Mouse (Mus musculus) ES-E14 (cell line): ENCODE results near the gene Sdha. TPM values are rescaled to one million over a fixed set of nuclear protein-coding genes. Genes with fewer than 3 reads are reported as not detected.

Experiments used
- DNase-seq: peaks from one replicate; pipeline ENCODE4 v3.0.0-alpha.2; 2013; ENCODE audit warnings: low read depth, low spot score
- H3K27ac ChIP-seq: 2 replicates; pipeline ENCODE4 v1.5.1; 2012; ENCODE audit warnings: low read depth, mild to moderate bottlenecking, low read length, moderate library complexity, mixed read lengths; ENCODE audit not compliant: poor library complexity, insufficient read depth, severe bottlenecking
- H3K36me3 ChIP-seq: 2 replicates; pipeline ENCODE4 v1.6.1; 2012; ENCODE audit warnings: mild to moderate bottlenecking, low read length, moderate library complexity, mixed read lengths; ENCODE audit not compliant: control insufficient read depth, poor library complexity, insufficient read depth, severe bottlenecking
- H3K4me1 ChIP-seq, 2 experiments: fragments of 150-350 bp in 1 of 2; sonication (generic) in 1 of 2; 2 replicates each; pipeline ENCODE4 v1.6.1; 2012; ENCODE audit warnings: low read length in 2 of 2, mild to moderate bottlenecking in 1 of 2, mixed read lengths in 1 of 2; ENCODE audit not compliant: control insufficient read depth in 2 of 2, insufficient read depth in 2 of 2, poor library complexity in 1 of 2
- H3K4me3 ChIP-seq, 2 experiments: fragments of 150-350 bp in 1 of 2; sonication (generic) in 1 of 2; 2 replicates each; pipeline ENCODE4 v1.5.1; 2012; ENCODE audit warnings: low read length in 2 of 2, low read depth in 1 of 2, mild to moderate bottlenecking in 1 of 2, mixed read lengths in 1 of 2; ENCODE audit not compliant: insufficient read depth in 1 of 2, poor library complexity in 1 of 2, severe bottlenecking in 1 of 2
- H3K9ac ChIP-seq: 2 replicates; pipeline ENCODE4 v1.6.1; 2012; ENCODE audit warnings: low read depth, mild to moderate bottlenecking, low read length, mixed read lengths; ENCODE audit not compliant: poor library complexity, insufficient read depth, severe bottlenecking
- H3K9me3 ChIP-seq: fragments of 150-350 bp; sonication (generic); 2 replicates; pipeline ENCODE4 v1.6.1; 2012; ENCODE audit warnings: low read depth, mild to moderate bottlenecking, low read length; ENCODE audit not compliant: control insufficient read depth, insufficient read depth
- CHD2 ChIP-seq: IDR thresholded peaks from 2 replicates; pipeline ENCODE4 v1.6.1; 2014; ENCODE audit warnings: mild to moderate bottlenecking, low read depth, low read length, inconsistent platforms
- HCFC1 ChIP-seq: IDR thresholded peaks from 2 replicates; pipeline ENCODE4 v1.6.1; 2012; ENCODE audit warnings: low read length, inconsistent platforms, borderline replicate concordance; ENCODE audit not compliant: insufficient read depth
- MAFK ChIP-seq: IDR thresholded peaks from 2 replicates; pipeline ENCODE4 v1.6.1; 2014; ENCODE audit warnings: mild to moderate bottlenecking, low read depth, low read length, inconsistent platforms; ENCODE audit not compliant: insufficient read depth
- ZC3H11A ChIP-seq: IDR thresholded peaks from 2 replicates; pipeline ENCODE4 v1.6.1; 2012; ENCODE audit warnings: low read depth, mild to moderate bottlenecking, inconsistent platforms, low read length, borderline replicate concordance
- ZNF384 ChIP-seq: IDR thresholded peaks from 2 replicates; pipeline ENCODE4 v1.6.1; 2012; ENCODE audit warnings: low read depth, low read length, inconsistent platforms
- in situ Hi-C, 2 experiments: fragments of 600-800 bp; cut with MboI; formaldehyde crosslinking; loops; one replicate each; pipeline ENCODE4 v1.15.1; 2025; ENCODE audit warnings: low sequenced_read_pairs in 2 of 2, inconsistent platforms in 1 of 2; ENCODE audit not compliant: unreplicated experiment in 2 of 2
- total RNA-seq: library from RNA; depleted of rRNA; stranded (reverse); fragments of 300-350 nt; gene quantifications from 2 replicates; pipeline ENCODE4 v1.2.3, GENCODE M21; 2012; rRNA removed

Sdha gene
- 138 and 156 TPM in 2 replicates for total RNA-seq

DNA sequence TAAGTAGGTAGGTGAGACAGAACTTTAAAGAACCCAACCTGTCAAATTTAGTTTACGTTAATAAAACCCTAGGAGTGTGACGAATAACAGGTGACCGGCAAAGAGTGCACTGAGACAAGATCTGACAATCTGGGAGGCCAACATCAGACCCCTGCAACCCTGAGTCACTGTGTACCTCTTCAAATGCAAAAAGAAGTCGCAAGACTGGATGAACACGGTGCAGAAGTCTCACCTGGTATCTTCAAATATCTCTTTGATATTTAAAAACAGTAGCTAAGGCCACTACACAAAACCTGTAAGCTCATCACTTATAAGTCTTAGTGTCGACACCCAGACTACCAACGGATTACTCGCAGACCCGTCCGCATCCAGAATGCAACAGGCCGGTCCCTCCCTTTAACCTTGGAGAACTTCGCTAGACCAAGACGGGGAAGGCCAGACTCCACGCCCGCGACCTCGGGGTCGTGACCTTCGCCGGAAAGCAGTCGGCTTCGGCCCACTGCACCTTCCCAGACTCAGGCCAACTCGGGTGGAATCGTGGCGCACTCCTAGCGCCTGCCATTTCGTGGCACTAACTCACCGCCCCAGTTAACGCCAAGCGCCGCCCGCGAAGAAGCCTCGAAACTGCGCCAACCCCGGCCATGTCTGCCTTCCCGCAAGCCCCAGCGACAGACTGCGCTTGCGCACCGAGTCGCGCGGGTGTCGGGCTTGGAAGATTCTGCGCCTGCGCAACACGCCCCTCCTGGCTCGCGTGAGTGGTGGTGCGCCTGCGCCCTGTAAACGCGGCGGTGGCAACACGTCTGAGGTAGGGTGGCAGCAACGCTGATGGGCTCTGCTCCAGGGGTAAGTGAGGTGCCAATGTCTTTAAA is at the start of gene Sdha, which contains the start of gene Ccdc127:
Sdha (minus strand) TSS at position 715 of the 869 bp plus-strand sequence.
Ccdc127 (plus strand) TSS at position 744 of the 869 bp plus-strand sequence.
- Histone ChIP-seq H3K9me3 (no peaks in the 10 kb centered on the region), H3K36me3 (peaks cover 2% of the 10 kb centered on the region; the same call in 1 of the 2 replicates), H3K4me3 (peak within 1 kb of the TSS; percentile 85 to 94), H3K4me1 (no peaks in the 10 kb centered on the region), H3K9ac (peak within 1 kb of the TSS; percentile 98), H3K27ac (peak within 1 kb of the TSS; percentile 75)
- peak; percentile 49; the same call in 1 of the 2 replicates for TF ChIP-seq HCFC1
- TF ChIP-seq CHD2, result no peak
- 0 out of 2 replicates have a peak, but pooled peaks have one; percentile 30 for TF ChIP-seq ZC3H11A
- peak; percentile 94 for DNase-seq
- in situ Hi-C loops, result no loop called here

DNA sequence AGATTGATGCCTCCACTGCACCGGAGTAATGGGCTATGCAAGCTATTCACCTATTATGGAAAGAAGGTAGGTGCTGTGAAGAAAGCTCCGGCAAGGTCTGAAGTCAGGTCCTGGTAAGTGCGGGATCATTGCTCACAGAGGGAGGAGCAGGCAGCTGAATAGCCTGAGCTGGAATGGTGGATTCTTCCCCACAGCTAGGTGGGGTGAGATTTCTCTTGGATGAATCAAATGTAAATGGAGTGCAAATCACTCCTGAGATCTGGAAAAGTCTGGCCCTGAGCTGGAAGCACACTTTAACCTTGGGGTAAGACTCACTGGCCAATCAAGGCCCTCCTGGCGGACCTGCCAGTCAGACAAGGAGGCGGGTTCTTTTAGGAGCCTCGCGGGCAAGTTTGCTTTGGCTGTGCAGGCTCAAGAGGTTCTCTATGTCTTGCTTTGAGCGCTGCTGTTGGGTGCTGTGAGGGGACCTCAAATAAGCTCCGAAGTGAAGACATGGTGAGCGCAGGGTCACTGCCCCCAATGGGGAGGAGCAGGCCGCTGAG is 49.3 kb upstream of the Sdha start, which contains the start of gene Ftl1-ps1:
Ftl1-ps1 (plus strand) TSS at position 397 of the 542 bp plus-strand sequence.
- Histone ChIP-seq H3K9me3 (no peaks in the 10 kb centered on the region), H3K27ac (peak within 1 kb of the TSS; percentile 84), H3K4me1 (peaks cover 0 to 2% of the 10 kb centered on the region in 2 experiments; a peak in 1 of 4 replicates), H3K9ac (peak within 1 kb of the TSS; percentile 70), H3K4me3 (peak within 1 kb of the TSS; percentile 57 to 68), H3K36me3 (no peaks in the 10 kb centered on the region)
- in situ Hi-C loops, result no loop called here
- TF ChIP-seq ZNF384 (0 out of 2 replicates have a peak, but pooled peaks have one; percentile 7), MAFK (no peak)
- peak; percentile 88 for DNase-seq

DNA sequence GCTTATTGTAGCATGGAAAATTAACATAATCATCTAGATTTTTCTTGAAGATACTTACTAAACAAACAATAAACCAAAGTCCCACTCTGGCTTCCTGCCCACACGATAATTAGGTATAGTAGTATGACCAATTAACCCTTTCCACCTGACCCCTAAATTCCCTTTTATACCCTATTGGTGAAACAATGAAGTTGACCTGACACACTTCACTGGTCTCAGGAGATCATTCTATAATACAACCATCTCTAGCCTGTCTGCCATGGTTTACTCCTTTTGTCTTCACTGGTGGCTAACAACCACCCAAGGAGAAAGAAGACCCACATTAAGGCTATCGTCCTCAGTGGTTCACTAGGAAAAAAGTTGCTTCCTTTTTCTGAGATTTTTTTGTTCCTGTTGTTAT is 41.1 kb upstream of the Sdha start:
- Histone ChIP-seq H3K4me3 (no peak overlapping the region), H3K36me3 (no peaks in the 10 kb centered on the region), H3K4me1 (no peaks in the 10 kb centered on the region; a peak in 1 of 4 replicates), H3K9me3 (no peaks in the 10 kb centered on the region), H3K27ac (no peak overlapping the region), H3K9ac (no peak overlapping the region)
- DNase-seq, result no peak
- in situ Hi-C loops, result no loop called here
- TF ChIP-seq ZC3H11A (no peak), HCFC1 (no peak), CHD2 (no peak), MAFK (no peak), ZNF384 (no peak)

DNA sequence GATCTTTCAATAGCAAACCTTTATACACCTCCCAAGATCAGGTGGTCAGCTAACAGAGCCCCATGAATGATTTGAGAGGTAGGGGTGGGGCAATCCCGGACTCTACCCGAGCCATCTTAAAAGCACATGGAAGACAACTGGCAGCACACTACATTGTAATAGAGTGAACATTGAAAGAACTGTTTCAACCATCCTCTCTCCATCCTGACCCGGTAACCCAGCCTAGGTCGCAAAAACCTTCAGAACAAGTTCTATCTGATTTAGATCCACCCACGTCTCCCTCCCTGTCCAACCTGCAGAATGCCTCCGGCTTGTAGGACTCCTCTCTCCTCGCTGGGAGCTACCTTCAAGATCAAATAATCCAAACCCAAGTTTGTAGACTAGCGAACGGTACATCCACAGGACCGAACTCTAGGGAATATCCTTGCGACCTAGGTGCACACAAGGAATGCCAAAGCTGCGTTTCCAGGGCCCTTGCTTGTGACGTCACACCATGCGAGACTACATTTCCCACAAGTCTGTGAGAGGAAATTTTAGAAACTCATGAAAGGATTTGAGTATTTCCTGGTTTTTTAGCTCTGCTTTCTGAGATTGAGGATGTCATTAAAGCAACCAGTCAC is 40.4 kb upstream of the Sdha start, which contains the start of gene Zfp72:
Zfp72 (minus strand) TSS at position 466 of the 620 bp plus-strand sequence.
- H3K36me3 ChIP-seq, result no peaks in the 10 kb centered on the region
- in situ Hi-C loops, result no loop called here
- peak; percentile 62 for DNase-seq
- H3K4me1 ChIP-seq, result no peaks in the 10 kb centered on the region; a peak in 1 of 4 replicates
- 0 out of 2 replicates have a peak within 1 kb of the TSS, but pooled peaks have one; percentile 7 for H3K27ac ChIP-seq
- H3K4me3 ChIP-seq, result peak within 1 kb of the TSS; percentile 77 to 96
- peak within 1 kb of the TSS; percentile 69 for H3K9ac ChIP-seq
- no peaks in the 10 kb centered on the region for H3K9me3 ChIP-seq
- no peak for TF ChIP-seq ZC3H11A
- no peak for TF ChIP-seq MAFK
- TF ChIP-seq HCFC1, result peak; percentile 90
